Mouse (Mus musculus) liver, embryonic 14.5 days (tissue): ENCODE results near the gene Cpeb4. TPM values are rescaled to one million over a fixed set of nuclear protein-coding genes. Genes with fewer than 3 reads are reported as not detected.

Source experiments
- ATAC-seq: fragments of 200-750 bp; cut with Nextera tagmentation; 2 replicates; pipeline ENCODE4 v1.8.0; 2017; ENCODE audit warnings: moderate number of reproducible peaks, mild to moderate bottlenecking, moderate library complexity; ENCODE audit not compliant: insufficient read depth
- DNase-seq, 3 experiments: peaks; one replicate each; pipeline ENCODE4 v3.0.0-alpha.2; 2012 to 2013; ENCODE audit warnings: low read depth in 3 of 3, low spot score in 3 of 3
- H3K27ac ChIP-seq: fragments of 300-500 bp; sonication (generic); 2 replicates; pipeline ENCODE4 v1.5.1; 2014; ENCODE audit warnings: moderate library complexity, mild to moderate bottlenecking, control low read depth, inconsistent platforms
- H3K27me3 ChIP-seq: fragments of 300-500 bp; sonication (generic); 2 replicates; pipeline ENCODE4 v1.6.1; 2014; ENCODE audit warnings: mild to moderate bottlenecking, low read length, moderate library complexity; ENCODE audit not compliant: control insufficient read depth, insufficient read depth
- H3K36me3 ChIP-seq: fragments of 300-500 bp; sonication (generic); replicated peaks from 2 replicates; pipeline ENCODE4 v1.6.1; 2014; ENCODE audit warnings: low read depth; ENCODE audit not compliant: control insufficient read depth, insufficient read depth
- H3K4me1 ChIP-seq, 2 experiments: fragments of 200-500 bp in 1 of 2; fragments of 300-500 bp in 1 of 2; sonication (generic) in 1 of 2; replicated peaks; 2 replicates each; pipeline ENCODE4 v1.6.1; 2012 to 2014; ENCODE audit warnings: antibody characterized with exemption in 1 of 2, inconsistent platforms in 1 of 2, low read length in 1 of 2; ENCODE audit not compliant: control insufficient read depth in 2 of 2, insufficient read depth in 2 of 2
- H3K4me2 ChIP-seq: fragments of 300-500 bp; sonication (generic); 2 replicates; pipeline ENCODE4 v1.6.1; 2014; ENCODE audit warnings: low read depth, mild to moderate bottlenecking, control low read depth, moderate library complexity
- H3K4me3 ChIP-seq, 2 experiments: fragments of 200-500 bp in 1 of 2; fragments of 300-500 bp in 1 of 2; sonication (generic) in 1 of 2; 2 replicates each; pipeline ENCODE4 v1.5.1; 2012 to 2014; ENCODE audit warnings: low read depth in 2 of 2, low read length in 2 of 2, mild to moderate bottlenecking in 2 of 2, control low read depth in 1 of 2, inconsistent platforms in 1 of 2, moderate library complexity in 1 of 2; ENCODE audit not compliant: insufficient read depth in 1 of 2
- H3K9ac ChIP-seq: fragments of 300-500 bp; sonication (generic); replicated peaks from 2 replicates; pipeline ENCODE4 v1.6.1; 2014; ENCODE audit warnings: mild to moderate bottlenecking, control low read depth, moderate library complexity
- H3K9me3 ChIP-seq: fragments of 300-500 bp; sonication (generic); 2 replicates; pipeline ENCODE4 v1.6.1; 2016; ENCODE audit warnings: low read length, mixed read lengths; ENCODE audit not compliant: control insufficient read depth
- CTCF ChIP-seq: IDR thresholded peaks from 2 replicates; pipeline ENCODE4 v1.5.1; 2016; ENCODE audit warnings: antibody characterized with exemption, low read depth, control low read depth
- EP300 ChIP-seq: IDR thresholded peaks from 2 replicates; pipeline ENCODE4 v1.6.1; 2016; ENCODE audit warnings: antibody characterized with exemption, low read depth
- WGBS: fragments of 180-500 bp; shearing (Covaris S2); extraction: QIAGEN DNeasy Blood & Tissue Kit; methylation state at CpG from one replicate; pipeline ENCODE4 v1.1.7; 2014; ENCODE audit not compliant: insufficient replicate concordance; 5-methylcytosine and 5-hydroxymethylcytosine counted together
- polyA plus RNA-seq, 2 experiments: library from polyadenylated mRNA; depleted of rRNA in 1 of 2; stranded (reverse) in 1 of 2; unstranded in 1 of 2; fragments of >200 nt; fragmentation: Nextera tagmentation in 1 of 2; extraction: Ambion mirVana in 1 of 2; gene quantifications; 2 replicates each; pipeline versions ENCODE4 v1.2.1 to v1.2.3; 2012 to 2014

The Cpeb4 gene
- polyA plus RNA-seq, 2 experiments: 25.1 to 29.4 TPM

GRCm38 (mm10) chr11:31907650-31908049 is 35.6 kb downstream of the Cpeb4 start:
- no peak overlapping the region for H3K9ac ChIP-seq
- no peak overlapping the region for H3K4me3 ChIP-seq
- TF ChIP-seq CTCF (no peak), EP300 (no peak)
- peaks cover 42% of the 10 kb centered on the region for H3K36me3 ChIP-seq
- WGBS: 76% methylated on average over 1 of the region's 1 CpGs
- H3K4me2 ChIP-seq: no peak overlapping the region
- H3K4me1 ChIP-seq: peaks cover under 1 to 11% of the 10 kb centered on the region in 2 experiments; a peak in 3 of 4 replicates
- DNase-seq (no peak), ATAC-seq (0 out of 2 replicates have a peak, but pooled peaks have one; percentile 26)
- H3K27ac ChIP-seq: no peak overlapping the region
- no peaks in the 10 kb centered on the region for H3K9me3 ChIP-seq
- no peaks in the 10 kb centered on the region for H3K27me3 ChIP-seq

DNA sequence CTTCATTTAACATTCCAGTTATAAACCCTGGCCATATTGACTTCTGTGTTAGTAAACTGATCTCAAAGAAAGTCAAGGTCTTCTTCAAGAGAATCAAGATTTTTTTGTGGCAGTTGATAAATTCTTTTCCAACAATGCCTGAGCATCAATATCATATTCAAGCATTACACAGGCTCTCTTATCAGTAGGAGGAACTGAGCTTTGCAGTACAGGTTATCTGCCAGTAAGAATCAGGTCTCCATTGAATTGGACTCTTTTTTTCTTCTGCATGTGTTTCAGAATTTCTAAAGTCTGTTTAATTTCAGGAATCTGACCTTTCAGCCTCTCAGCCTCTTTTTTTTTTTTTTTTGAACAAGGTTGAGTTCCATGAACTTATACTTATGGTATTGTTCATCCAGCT is 40.9 kb downstream of the Cpeb4 start:
- no peak overlapping the region for H3K4me3 ChIP-seq
- no peak overlapping the region for H3K27ac ChIP-seq
- no peak for DNase-seq
- ATAC-seq: no peak
- no peak overlapping the region for H3K9ac ChIP-seq
- H3K9me3 ChIP-seq: no peaks in the 10 kb centered on the region
- H3K36me3 ChIP-seq: peaks cover 49% of the 10 kb centered on the region
- no peaks in the 10 kb centered on the region for H3K27me3 ChIP-seq
- H3K4me1 ChIP-seq: peaks cover 0 to 3% of the 10 kb centered on the region in 2 experiments; a peak in 2 of 4 replicates
- TF ChIP-seq CTCF (no peak), EP300 (no peak)
- no peak overlapping the region for H3K4me2 ChIP-seq

DNA sequence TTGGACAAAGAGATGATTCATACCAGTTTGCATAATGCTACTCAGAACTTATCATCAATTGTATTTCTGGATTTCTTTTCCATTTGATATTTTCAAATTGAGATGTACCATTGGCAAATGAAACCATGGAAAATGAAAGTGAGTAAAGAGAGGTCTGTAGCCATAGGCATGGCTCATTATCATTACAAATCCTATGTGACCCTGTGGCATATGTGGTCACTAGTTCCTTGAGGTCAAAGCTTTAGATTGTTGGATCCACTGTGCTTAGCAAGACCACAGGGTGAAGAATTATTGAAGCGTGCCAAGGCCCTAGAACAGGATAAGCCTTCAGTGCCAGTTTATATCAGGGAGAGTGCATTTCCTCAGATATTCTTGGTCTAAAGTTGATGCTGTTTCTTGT is 45.8 kb downstream of the Cpeb4 start:
- DNase-seq: no peak
- no peak overlapping the region for H3K4me2 ChIP-seq
- 88% methylated on average over 1 of the region's 1 CpGs for WGBS
- TF ChIP-seq EP300 (no peak), CTCF (no peak)
- no peak overlapping the region for H3K9ac ChIP-seq
- H3K9me3 ChIP-seq: no peaks in the 10 kb centered on the region
- ATAC-seq: no peak
- no peak overlapping the region for H3K4me3 ChIP-seq
- H3K36me3 ChIP-seq: peaks cover 44% of the 10 kb centered on the region
- H3K27ac ChIP-seq: no peak overlapping the region
- peaks cover 0 to 3% of the 10 kb centered on the region in 2 experiments; a peak in 2 of 4 replicates for H3K4me1 ChIP-seq
- no peaks in the 10 kb centered on the region for H3K27me3 ChIP-seq

DNA sequence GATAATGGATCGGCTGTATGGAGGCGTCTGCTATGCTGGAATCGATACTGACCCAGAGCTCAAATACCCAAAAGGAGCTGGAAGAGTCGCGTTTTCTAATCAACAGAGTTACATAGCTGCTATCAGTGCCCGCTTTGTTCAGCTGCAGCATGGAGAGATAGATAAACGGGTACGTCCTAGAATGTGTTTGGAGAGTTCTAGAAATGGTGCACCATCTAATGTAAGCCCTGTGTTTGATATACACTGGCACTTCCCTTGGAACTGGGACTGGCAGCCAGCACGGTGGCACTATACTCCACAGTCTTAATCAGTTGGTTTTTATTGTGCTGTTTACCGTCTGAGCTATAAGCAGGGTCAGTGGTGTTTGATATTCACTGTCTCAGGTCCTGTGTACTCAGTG is 58.0 kb downstream of the Cpeb4 start:
- Histone ChIP-seq H3K9ac (no peak overlapping the region), H3K27ac (no peak overlapping the region), H3K4me2 (no peak overlapping the region), H3K9me3 (no peaks in the 10 kb centered on the region), H3K4me3 (no peak overlapping the region), H3K36me3 (peaks cover 89% of the 10 kb centered on the region), H3K27me3 (no peaks in the 10 kb centered on the region), H3K4me1 (0 out of 4 replicates have a peak, but pooled peaks cover 0 to 2% of the 10 kb centered on the region in 2 experiments)
- ATAC-seq: peak; percentile 53; the same call in 1 of the 2 replicates
- no peak for DNase-seq
- no peak for TF ChIP-seq CTCF
- 0 out of 2 replicates have a peak, but pooled peaks have one; percentile 23 for TF ChIP-seq EP300
- 55% methylated on average over 10 of the region's 10 CpGs for WGBS

GRCm38 (mm10) chr11:31935652-31936051 is 63.6 kb downstream of the Cpeb4 start:
- no peak for TF ChIP-seq CTCF
- TF ChIP-seq EP300: no peak
- Histone ChIP-seq H3K4me2 (no peak overlapping the region), H3K36me3 (peaks cover 52% of the 10 kb centered on the region), H3K9me3 (no peaks in the 10 kb centered on the region), H3K27ac (no peak overlapping the region), H3K9ac (no peak overlapping the region), H3K27me3 (no peaks in the 10 kb centered on the region), H3K4me3 (no peak overlapping the region), H3K4me1 (no peaks in the 10 kb centered on the region)
- WGBS: 54% methylated on average over 4 of the region's 4 CpGs
- ATAC-seq (no peak), DNase-seq (no peak)
